Comparison of ENCODE assay signal across 7 mouse cellular contexts in genomic region chr11:54523431-54524001, GRCm38 (mm10). TPM values are rescaled to one million over a fixed set of nuclear protein-coding genes. Genes with fewer than 3 reads are reported as not detected.
DNase-seq lines count a peak whose midpoint lies in the region; ATAC-seq and TF ChIP-seq lines count a peak whose summit lies in the region.

No protein-coding gene starts in this region.

- TF ChIP-seq POLR2A in small intestine, adult 2 months (IDR thresholded peaks at IDR 0.05; ENCODE audit: low read depth, low read length), result no peak

- H3K27me3 ChIP-seq in lung, postnatal 0 days (replicated peaks; ENCODE audit: insufficient read depth, low read length), result no peaks in the 10 kb centered on the region
- no peaks in the 10 kb centered on the region for H3K27me3 ChIP-seq in embryonic facial prominence, embryonic 14.5 days (replicated peaks; ENCODE audit: control insufficient read depth, insufficient read depth, low read length)
- H3K27me3 ChIP-seq in limb, embryonic 10.5 days (ENCODE audit: low read depth, poor library complexity, severe bottlenecking), result no peaks in the 10 kb centered on the region
- H3K27me3 ChIP-seq in small intestine, adult 2 months (ENCODE audit: control insufficient read depth, insufficient read depth, low read length), result no peaks in the 10 kb centered on the region

- TF ChIP-seq CTCF in lung, postnatal 0 days (IDR thresholded peaks at IDR 0.05), result no peak
- no peak for TF ChIP-seq CTCF in small intestine, adult 2 months (IDR thresholded peaks at IDR 0.05; ENCODE audit: extremely low read depth, insufficient read length, insufficient replicate concordance, low read depth, low read length)

- DNase-seq in lung, postnatal 0 days (ENCODE audit: low spot score), result no peak
- no peak for DNase-seq in lung, postnatal 4 days
- no peak for DNase-seq in embryonic facial prominence, embryonic 14.5 days (ENCODE audit: low spot score)
- DNase-seq in limb, embryonic 10.5 days (ENCODE audit: low spot score), result no peak
- DNase-seq in kidney, postnatal 36 days, result no peak

- peaks cover 3% of the 10 kb centered on the region; the same call in 1 of the 2 replicates for H3K4me1 ChIP-seq in lung, postnatal 0 days (ENCODE audit: insufficient read depth, low read depth, low read length)
- peaks cover 16% of the 10 kb centered on the region for H3K4me1 ChIP-seq in embryonic facial prominence, embryonic 14.5 days (ENCODE audit: control insufficient read depth, insufficient read depth, low read length)
- peaks cover 21% of the 10 kb centered on the region for H3K4me1 ChIP-seq in limb, embryonic 10.5 days
- H3K4me1 ChIP-seq in small intestine, adult 2 months (ENCODE audit: control insufficient read depth, insufficient read depth, insufficient read length, low read length), result peaks cover 4% of the 10 kb centered on the region; the same call in 1 of the 2 replicates

- no peaks in the 10 kb centered on the region for H3K36me3 ChIP-seq in lung, postnatal 0 days (ENCODE audit: insufficient read depth, low read length)
- no peaks in the 10 kb centered on the region for H3K36me3 ChIP-seq in embryonic facial prominence, embryonic 14.5 days (ENCODE audit: control insufficient read depth, insufficient read depth, low read length)
- H3K36me3 ChIP-seq in limb, embryonic 10.5 days, result no peaks in the 10 kb centered on the region
- no peaks in the 10 kb centered on the region for H3K36me3 ChIP-seq in small intestine, adult 2 months (ENCODE audit: control insufficient read depth, insufficient read depth, low read length)

- peak overlapping the region; percentile 99 for H3K27ac ChIP-seq in lung, postnatal 0 days (ENCODE audit: low read length)
- peak overlapping the region; percentile 98 for H3K27ac ChIP-seq in embryonic facial prominence, embryonic 14.5 days (replicated peaks; ENCODE audit: low read depth, low read length)
- H3K27ac ChIP-seq in limb, embryonic 10.5 days, result peak overlapping the region; percentile 89
- peak overlapping the region; percentile 95 for H3K27ac ChIP-seq in small intestine, adult 2 months (ENCODE audit: insufficient read depth, low read depth, low read length)

- TF ChIP-seq EP300 in lung, postnatal 0 days (IDR thresholded peaks at IDR 0.05), result no peak

- H3K9ac ChIP-seq in lung, postnatal 0 days (replicated peaks; ENCODE audit: low read depth), result peak overlapping the region; percentile 58
- H3K9ac ChIP-seq in embryonic facial prominence, embryonic 14.5 days (ENCODE audit: low read depth, low read length), result peak overlapping the region; percentile 89

- H3K4me2 ChIP-seq in lung, postnatal 0 days (replicated peaks; ENCODE audit: low read depth, low read length), result peak overlapping the region; percentile 77
- H3K4me2 ChIP-seq in embryonic facial prominence, embryonic 14.5 days (ENCODE audit: low read depth, low read length), result peak overlapping the region; percentile 71

- ATAC-seq in lung, postnatal 0 days, result no peak
- ATAC-seq in embryonic facial prominence, embryonic 14.5 days (ENCODE audit: low read depth), result no peak
- ATAC-seq in inflammation-experienced regulatory T-cells, adult 6 months, result no peak

- H3K9me3 ChIP-seq in lung, postnatal 0 days (ENCODE audit: low read length), result no peaks in the 10 kb centered on the region
- no peaks in the 10 kb centered on the region for H3K9me3 ChIP-seq in embryonic facial prominence, embryonic 14.5 days (ENCODE audit: control insufficient read depth, low read length)
- H3K9me3 ChIP-seq in limb, embryonic 10.5 days (replicated peaks), result no peaks in the 10 kb centered on the region

- peak overlapping the region; percentile 58 for H3K4me3 ChIP-seq in lung, postnatal 0 days (ENCODE audit: low read depth, low read length)
- peak overlapping the region; percentile 85 for H3K4me3 ChIP-seq in embryonic facial prominence, embryonic 14.5 days (ENCODE audit: low read depth, low read length)
- H3K4me3 ChIP-seq in limb, embryonic 10.5 days, result peak overlapping the region; percentile 70
- H3K4me3 ChIP-seq in small intestine, adult 2 months (ENCODE audit: low read depth, low read length), result peak overlapping the region; percentile 96

- WGBS in lung, postnatal 0 days, result 12% methylated on average over 10 of the region's 10 CpGs
- 15% methylated on average over 10 of the region's 10 CpGs for WGBS in embryonic facial prominence, embryonic 14.5 days
- 17% methylated on average over 10 of the region's 10 CpGs for WGBS in limb, embryonic 10.5 days
- 7% methylated on average over 10 of the region's 10 CpGs for WGBS in small intestine, adult 2 months

RNA-seq across cellular contexts. Expression of gene Rapgef6, which starts 0.9 kb away (rescaled TPM):
- polyA plus RNA-seq in lung, postnatal 0 days (2015; fragmentation: Nextera tagmentation; extraction: Ambion mirVana), result 28.3 and 30.1 TPM in 2 replicates
- polyA plus RNA-seq in embryonic facial prominence, embryonic 14.5 days (2014; fragmentation: Nextera tagmentation; extraction: Ambion mirVana), result 24.0 and 27.1 TPM in 2 replicates
- polyA plus RNA-seq in limb, embryonic 10.5 days (2016; fragmentation: Nextera tagmentation; extraction: Ambion mirVana), result 28.5 and 34.3 TPM in 2 replicates
- 8.6 and 11.4 TPM in 2 replicates for polyA plus RNA-seq in small intestine, adult 2 months (2012; rRNA removed)
- 100 to 1,000 TPM; 104 to 248 (median 244) TPM for polyA plus RNA-seq in inflammation-experienced regulatory T-cells, adult 6 months (2017; shearing (Covaris generic))
